Mouse (Mus musculus) ES-E14 (cell line): ENCODE data around the gene Zcchc3. TPM values are rescaled to one million over a fixed set of nuclear protein-coding genes. Genes with fewer than 3 reads are reported as not detected.

Experiments
- DNase-seq: peaks from one replicate; pipeline ENCODE4 v3.0.0-alpha.2; 2013; ENCODE audit warnings: low read depth, low spot score
- H3K27ac ChIP-seq: 2 replicates; pipeline ENCODE4 v1.5.1; 2012; ENCODE audit warnings: low read depth, mild to moderate bottlenecking, low read length, moderate library complexity, mixed read lengths; ENCODE audit not compliant: poor library complexity, insufficient read depth, severe bottlenecking
- H3K36me3 ChIP-seq: 2 replicates; pipeline ENCODE4 v1.6.1; 2012; ENCODE audit warnings: mild to moderate bottlenecking, low read length, moderate library complexity, mixed read lengths; ENCODE audit not compliant: control insufficient read depth, poor library complexity, insufficient read depth, severe bottlenecking
- H3K4me1 ChIP-seq, 2 experiments: fragments of 150-350 bp in 1 of 2; sonication (generic) in 1 of 2; 2 replicates each; pipeline ENCODE4 v1.6.1; 2012; ENCODE audit warnings: low read length in 2 of 2, mild to moderate bottlenecking in 1 of 2, mixed read lengths in 1 of 2; ENCODE audit not compliant: control insufficient read depth in 2 of 2, insufficient read depth in 2 of 2, poor library complexity in 1 of 2
- H3K4me3 ChIP-seq, 2 experiments: fragments of 150-350 bp in 1 of 2; sonication (generic) in 1 of 2; 2 replicates each; pipeline ENCODE4 v1.5.1; 2012; ENCODE audit warnings: low read length in 2 of 2, low read depth in 1 of 2, mild to moderate bottlenecking in 1 of 2, mixed read lengths in 1 of 2; ENCODE audit not compliant: insufficient read depth in 1 of 2, poor library complexity in 1 of 2, severe bottlenecking in 1 of 2
- H3K9ac ChIP-seq: 2 replicates; pipeline ENCODE4 v1.6.1; 2012; ENCODE audit warnings: low read depth, mild to moderate bottlenecking, low read length, mixed read lengths; ENCODE audit not compliant: poor library complexity, insufficient read depth, severe bottlenecking
- H3K9me3 ChIP-seq: fragments of 150-350 bp; sonication (generic); 2 replicates; pipeline ENCODE4 v1.6.1; 2012; ENCODE audit warnings: low read depth, mild to moderate bottlenecking, low read length; ENCODE audit not compliant: control insufficient read depth, insufficient read depth
- CHD2 ChIP-seq: IDR thresholded peaks from 2 replicates; pipeline ENCODE4 v1.6.1; 2014; ENCODE audit warnings: mild to moderate bottlenecking, low read depth, low read length, inconsistent platforms
- HCFC1 ChIP-seq: IDR thresholded peaks from 2 replicates; pipeline ENCODE4 v1.6.1; 2012; ENCODE audit warnings: low read length, inconsistent platforms, borderline replicate concordance; ENCODE audit not compliant: insufficient read depth
- MAFK ChIP-seq: IDR thresholded peaks from 2 replicates; pipeline ENCODE4 v1.6.1; 2014; ENCODE audit warnings: mild to moderate bottlenecking, low read depth, low read length, inconsistent platforms; ENCODE audit not compliant: insufficient read depth
- ZC3H11A ChIP-seq: IDR thresholded peaks from 2 replicates; pipeline ENCODE4 v1.6.1; 2012; ENCODE audit warnings: low read depth, mild to moderate bottlenecking, inconsistent platforms, low read length, borderline replicate concordance
- ZNF384 ChIP-seq: IDR thresholded peaks from 2 replicates; pipeline ENCODE4 v1.6.1; 2012; ENCODE audit warnings: low read depth, low read length, inconsistent platforms
- in situ Hi-C, 2 experiments: fragments of 600-800 bp; cut with MboI; formaldehyde crosslinking; loops; one replicate each; pipeline ENCODE4 v1.15.1; 2025; ENCODE audit warnings: low sequenced_read_pairs in 2 of 2, inconsistent platforms in 1 of 2; ENCODE audit not compliant: unreplicated experiment in 2 of 2
- total RNA-seq: library from RNA; depleted of rRNA; stranded (reverse); fragments of 300-350 nt; gene quantifications from 2 replicates; pipeline ENCODE4 v1.2.3, GENCODE M21; 2012

Zcchc3 gene
- total RNA-seq, 1 experiment: 21.4 TPM

DNA sequence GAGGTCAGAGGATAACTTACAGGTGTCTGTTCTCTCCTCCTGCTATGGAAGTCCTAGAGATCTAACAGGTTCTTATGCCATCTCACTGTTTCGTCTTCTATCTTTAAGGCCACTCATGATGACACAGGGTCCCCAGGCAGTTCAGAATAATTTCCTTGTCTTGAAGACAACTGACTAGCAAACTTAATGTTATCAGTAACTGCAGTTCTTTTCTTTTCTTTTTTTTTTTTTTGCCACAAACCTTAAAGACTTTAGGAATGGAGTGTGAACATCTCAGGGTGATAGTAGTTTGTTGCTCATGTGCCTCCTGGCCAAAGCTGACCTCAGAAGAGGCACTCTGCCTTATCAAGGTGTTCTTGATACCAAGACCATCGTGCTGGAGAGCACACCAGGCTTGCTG lies 31.8 kb upstream of the Zcchc3 start:
- in situ Hi-C loops: no loop called here
- H3K4me1 ChIP-seq: peaks cover 0 to 8% of the 10 kb centered on the region in 2 experiments; a peak in 1 of 4 replicates
- H3K36me3 ChIP-seq: no peaks in the 10 kb centered on the region
- no peaks in the 10 kb centered on the region for H3K9me3 ChIP-seq
- H3K9ac ChIP-seq: no peak overlapping the region
- no peak for TF ChIP-seq MAFK
- TF ChIP-seq CHD2: no peak
- no peak for TF ChIP-seq ZNF384
- TF ChIP-seq HCFC1: no peak
- TF ChIP-seq ZC3H11A: no peak
- no peak overlapping the region for H3K27ac ChIP-seq
- DNase-seq: no peak
- H3K4me3 ChIP-seq: no peak overlapping the region

DNA sequence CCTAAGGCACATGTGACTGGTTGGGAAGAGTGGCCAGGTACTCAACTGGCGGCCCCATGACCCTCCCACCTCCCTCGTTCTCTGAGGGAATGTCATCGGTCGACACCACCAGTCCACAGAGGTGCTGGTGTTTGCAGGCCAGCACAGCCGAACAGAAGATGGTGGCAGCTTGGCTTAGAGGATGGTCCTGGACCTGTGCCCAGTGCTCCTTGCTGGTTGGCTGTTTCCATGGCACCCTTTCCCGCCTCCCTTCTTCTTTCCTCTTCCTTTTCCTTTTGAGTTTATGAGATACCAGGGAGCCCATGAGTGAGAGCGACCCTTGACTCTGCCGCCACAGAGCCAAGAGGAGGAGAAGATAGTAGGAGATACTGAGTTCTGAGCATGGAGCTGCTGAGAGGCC lies 28.5 kb upstream of the Zcchc3 start:
- no peak for DNase-seq
- TF ChIP-seq HCFC1 (no peak), ZNF384 (no peak), ZC3H11A (no peak), CHD2 (no peak), MAFK (no peak)
- Histone ChIP-seq H3K9ac (no peak overlapping the region), H3K4me3 (no peak overlapping the region), H3K4me1 (peaks cover 0 to 4% of the 10 kb centered on the region in 2 experiments; a peak in 1 of 4 replicates), H3K9me3 (no peaks in the 10 kb centered on the region), H3K36me3 (no peaks in the 10 kb centered on the region), H3K27ac (no peak overlapping the region)
- in situ Hi-C loops: no loop called here

DNA sequence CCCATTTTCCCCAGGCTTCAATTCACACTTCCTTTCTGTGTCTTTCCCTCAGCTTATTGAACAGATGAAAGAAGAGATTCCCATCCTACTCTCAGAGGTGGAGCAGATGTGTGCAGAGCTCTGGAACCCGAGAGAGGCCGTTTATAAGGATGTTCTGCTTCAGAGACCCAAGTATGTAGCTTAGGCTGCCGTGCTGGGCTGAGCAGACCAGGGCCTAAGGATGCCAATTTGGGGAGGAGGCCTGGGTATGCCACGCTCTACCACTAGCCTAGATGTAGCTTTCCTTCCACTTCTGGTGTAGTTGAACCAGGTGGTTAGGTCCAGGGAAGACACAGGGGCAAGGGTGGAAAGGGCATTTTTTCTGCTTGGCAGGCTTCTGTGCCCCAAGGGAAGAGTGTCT lies 27.5 kb upstream of the Zcchc3 start:
- no peak for DNase-seq
- in situ Hi-C loops: no loop called here
- Histone ChIP-seq H3K9ac (no peak overlapping the region), H3K36me3 (no peaks in the 10 kb centered on the region), H3K9me3 (no peaks in the 10 kb centered on the region), H3K4me1 (peaks cover 0 to 1% of the 10 kb centered on the region in 2 experiments; a peak in 1 of 4 replicates), H3K4me3 (no peak overlapping the region), H3K27ac (no peak overlapping the region)
- TF ChIP-seq ZC3H11A: no peak
- TF ChIP-seq MAFK: no peak
- no peak for TF ChIP-seq HCFC1
- TF ChIP-seq CHD2: no peak
- no peak for TF ChIP-seq ZNF384

DNA sequence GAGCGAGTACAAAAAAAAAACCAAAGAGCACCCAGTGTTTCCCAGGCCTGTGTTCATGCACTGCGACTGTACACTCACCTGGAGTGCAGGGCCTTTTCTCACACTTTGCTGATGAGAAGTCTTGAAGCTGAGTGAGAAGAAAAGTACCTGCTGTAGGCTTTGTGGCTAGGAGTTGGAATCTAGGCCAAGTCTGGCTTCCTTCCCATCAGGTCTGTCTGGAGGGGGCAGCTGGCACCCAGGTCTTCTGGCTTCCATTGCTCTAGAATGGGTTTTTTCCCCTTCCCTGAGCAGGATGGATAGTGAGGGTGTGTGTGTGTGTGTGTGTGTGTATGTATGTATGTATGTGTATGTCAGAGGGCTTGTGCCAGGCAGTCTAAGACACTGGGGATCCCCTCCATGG lies 25.0 kb upstream of the Zcchc3 start:
- in situ Hi-C loops: no loop called here
- Histone ChIP-seq H3K9me3 (no peaks in the 10 kb centered on the region), H3K4me3 (no peak overlapping the region), H3K9ac (no peak overlapping the region), H3K27ac (no peak overlapping the region), H3K4me1 (no peaks in the 10 kb centered on the region), H3K36me3 (no peaks in the 10 kb centered on the region)
- no peak for DNase-seq
- TF ChIP-seq HCFC1: no peak
- no peak for TF ChIP-seq CHD2
- no peak for TF ChIP-seq MAFK
- TF ChIP-seq ZC3H11A: no peak
- TF ChIP-seq ZNF384: no peak

DNA sequence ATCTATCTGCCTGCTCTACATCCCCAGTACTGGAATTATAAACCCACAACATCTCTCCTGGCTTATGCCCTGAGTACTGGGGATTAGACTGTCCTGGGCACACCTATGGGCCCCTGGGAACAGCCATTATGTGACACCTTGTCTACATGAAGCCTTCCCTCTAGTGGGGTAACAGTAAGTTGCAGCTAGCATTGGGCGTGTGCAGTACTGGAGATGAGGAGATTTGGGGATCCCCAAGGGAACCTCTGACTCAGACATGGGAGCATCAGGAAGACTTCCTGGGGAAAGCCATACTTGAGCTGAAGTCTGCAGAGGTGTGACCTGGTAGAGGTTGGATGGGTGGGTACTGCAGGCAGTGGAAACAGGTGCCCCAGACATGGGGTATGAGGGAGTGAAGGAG lies 24.1 kb upstream of the Zcchc3 start:
- Histone ChIP-seq H3K27ac (no peak overlapping the region), H3K36me3 (no peaks in the 10 kb centered on the region), H3K4me3 (no peak overlapping the region), H3K4me1 (no peaks in the 10 kb centered on the region), H3K9me3 (no peaks in the 10 kb centered on the region), H3K9ac (no peak overlapping the region)
- in situ Hi-C loops: no loop called here
- no peak for TF ChIP-seq HCFC1
- TF ChIP-seq CHD2: no peak
- no peak for TF ChIP-seq ZNF384
- TF ChIP-seq MAFK: no peak
- no peak for TF ChIP-seq ZC3H11A
- DNase-seq: no peak
